Mouse (Mus musculus) heart, embryonic 13.5 days (tissue): ENCODE results near the gene Cdon. TPM values are rescaled to one million over a fixed set of nuclear protein-coding genes. Genes with fewer than 3 reads are reported as not detected.
A peak's percentile ranks its signal among the peaks of the same experiment; 100 is the strongest.

ENCODE experiments used
- ATAC-seq: fragments of 200-750 bp; cut with Nextera tagmentation; 2 replicates; pipeline ENCODE4 v1.8.0; 2017; ENCODE audit warnings: moderate TSS enrichment; ENCODE audit not compliant: insufficient number of reproducible peaks, low FRiP score, low TSS enrichment; ENCODE audit errors: extremely low read depth
- H3K27ac ChIP-seq: fragments of 300-500 bp; sonication (generic); replicated peaks from 2 replicates; pipeline ENCODE4 v1.5.1; 2015; ENCODE audit warnings: moderate library complexity, mild to moderate bottlenecking, inconsistent platforms
- H3K27me3 ChIP-seq: fragments of 300-500 bp; sonication (generic); replicated peaks from 2 replicates; pipeline ENCODE4 v1.6.1; 2015; ENCODE audit warnings: mild to moderate bottlenecking, inconsistent platforms
- H3K36me3 ChIP-seq: fragments of 300-500 bp; sonication (generic); 2 replicates; pipeline ENCODE4 v1.6.1; 2015; ENCODE audit warnings: mild to moderate bottlenecking, inconsistent platforms
- H3K4me1 ChIP-seq: fragments of 300-500 bp; sonication (generic); 2 replicates; pipeline ENCODE4 v1.6.1; 2015; ENCODE audit warnings: inconsistent platforms
- H3K4me2 ChIP-seq: fragments of 300-500 bp; sonication (generic); 2 replicates; pipeline ENCODE4 v1.6.1; 2015; ENCODE audit warnings: inconsistent platforms, mild to moderate bottlenecking, moderate library complexity
- H3K4me3 ChIP-seq: fragments of 300-500 bp; sonication (generic); 2 replicates; pipeline ENCODE4 v1.5.1; 2015; ENCODE audit warnings: moderate library complexity, mild to moderate bottlenecking, inconsistent platforms
- H3K9ac ChIP-seq: fragments of 300-500 bp; sonication (generic); 2 replicates; pipeline ENCODE4 v1.6.1; 2015; ENCODE audit warnings: inconsistent platforms, mild to moderate bottlenecking, moderate library complexity
- H3K9me3 ChIP-seq: fragments of 300-500 bp; sonication (generic); 2 replicates; pipeline ENCODE4 v1.6.1; 2016; ENCODE audit warnings: inconsistent platforms
- WGBS: fragments of 180-500 bp; shearing (Covaris S2); methylation state at CpG from one replicate; pipeline ENCODE4 v1.1.7; 2015; ENCODE audit warnings: mixed read lengths; 5-methylcytosine and 5-hydroxymethylcytosine counted together
- polyA plus RNA-seq: library from polyadenylated mRNA; unstranded; fragments of >200 nt; fragmentation: Nextera tagmentation; extraction: Ambion mirVana; gene quantifications from 2 replicates; pipeline ENCODE4 v1.2.1, GENCODE M21; 2015

Gene Cdon
- polyA plus RNA-seq, 1 experiment from 2014 or later, result 5.0 TPM

GRCm38 (mm10) chr9:35523541-35523940, 102.6 kb downstream of the Cdon start:
- peak overlapping the region; percentile 69 for H3K27ac ChIP-seq
- ATAC-seq, result peak; percentile 51; the same call in 1 of the 2 replicates

GRCm38 (mm10) chr9:35523941-35524411, 103.0 kb downstream of the Cdon start:
- Histone ChIP-seq H3K27ac (peak overlapping the region; percentile 69), H3K4me3 (no peak overlapping the region), H3K27me3 (no peaks in the 10 kb centered on the region), H3K36me3 (no peaks in the 10 kb centered on the region), H3K9ac (no peak overlapping the region), H3K4me2 (peak overlapping the region; percentile 8), H3K4me1 (peaks cover 21% of the 10 kb centered on the region), H3K9me3 (no peaks in the 10 kb centered on the region)
- ATAC-seq, result no peak
- WGBS, result 18% methylated on average over 7 of the region's 7 CpGs

More at GRCm38 (mm10) chr9:35523541-35523940, 102.6 kb downstream of the Cdon start:
- peak overlapping the region; percentile 8; the same call in 1 of the 2 replicates for H3K4me2 ChIP-seq
- 38% methylated on average over 5 of the region's 5 CpGs for WGBS
- no peak overlapping the region for H3K9ac ChIP-seq
- no peaks in the 10 kb centered on the region for H3K9me3 ChIP-seq
- no peak overlapping the region for H3K4me3 ChIP-seq
- peaks cover 21% of the 10 kb centered on the region for H3K4me1 ChIP-seq
- no peaks in the 10 kb centered on the region for H3K27me3 ChIP-seq
- no peaks in the 10 kb centered on the region for H3K36me3 ChIP-seq

DNA sequence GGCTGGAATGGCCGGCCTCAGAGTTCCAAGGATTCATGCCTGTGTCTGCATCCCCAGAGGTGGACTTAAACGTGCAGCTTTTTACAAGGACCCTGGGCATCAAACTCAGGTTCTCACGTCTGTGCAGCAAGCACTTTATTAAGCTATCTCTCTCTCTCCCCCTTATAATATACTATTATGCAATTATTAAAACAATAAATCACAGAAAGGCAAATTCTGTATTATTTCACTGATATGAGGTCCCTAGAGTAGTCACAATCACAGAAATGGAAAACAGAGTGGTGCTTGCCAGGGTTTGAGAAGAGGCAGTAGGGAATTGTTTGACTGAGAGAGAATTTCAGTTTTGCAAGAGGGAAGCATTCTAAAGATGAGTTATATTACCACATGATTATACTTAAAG, 108.2 kb downstream of the Cdon start:
- ATAC-seq, result no peak
- no peak overlapping the region for H3K4me2 ChIP-seq
- H3K9me3 ChIP-seq, result no peaks in the 10 kb centered on the region
- peaks cover 11% of the 10 kb centered on the region for H3K4me1 ChIP-seq
- H3K27me3 ChIP-seq, result no peaks in the 10 kb centered on the region
- 66% methylated on average over 3 of the region's 3 CpGs for WGBS
- no peak overlapping the region for H3K9ac ChIP-seq
- H3K27ac ChIP-seq, result peak overlapping the region; percentile 66; the same call in 1 of the 2 replicates
- no peak overlapping the region for H3K4me3 ChIP-seq
- H3K36me3 ChIP-seq, result no peaks in the 10 kb centered on the region

DNA sequence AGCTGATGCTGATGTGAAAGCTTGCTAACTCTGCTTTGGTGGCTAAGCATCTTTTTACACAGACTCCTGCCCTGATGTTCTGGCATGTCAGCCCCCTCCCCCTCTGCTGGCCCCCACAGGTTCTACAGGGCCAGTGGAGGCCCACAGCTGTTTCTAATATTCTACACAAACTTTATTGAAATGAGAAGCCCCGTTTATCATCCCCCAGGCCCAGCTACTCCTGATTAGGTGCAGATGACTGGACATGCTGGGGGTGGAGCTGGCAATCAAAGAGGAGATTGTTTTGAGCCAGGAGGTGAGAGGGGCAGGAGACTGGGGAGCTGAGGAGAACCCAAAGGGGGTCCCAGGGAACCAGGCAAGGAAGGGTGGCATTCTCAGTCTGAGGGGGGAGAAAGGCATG, 108.9 kb downstream of the Cdon start:
- H3K36me3 ChIP-seq, result no peaks in the 10 kb centered on the region
- no peak overlapping the region for H3K4me3 ChIP-seq
- peaks cover 5% of the 10 kb centered on the region for H3K4me1 ChIP-seq
- H3K9ac ChIP-seq, result no peak overlapping the region
- no peaks in the 10 kb centered on the region for H3K9me3 ChIP-seq
- no peaks in the 10 kb centered on the region for H3K27me3 ChIP-seq
- no peak for ATAC-seq
- no peak overlapping the region for H3K4me2 ChIP-seq
- H3K27ac ChIP-seq, result peak overlapping the region; percentile 59
- whole genome bisulfite sequencing, result 25% methylated on average over 1 of the region's 1 CpGs

- no peak overlapping the region for H3K4me2 ChIP-seq
- no peaks in the 10 kb centered on the region for H3K27me3 ChIP-seq
- H3K27ac ChIP-seq, result no peak overlapping the region; the same call in 1 of the 2 replicates
- H3K36me3 ChIP-seq, result no peaks in the 10 kb centered on the region
- H3K4me3 ChIP-seq, result no peak overlapping the region
- peaks cover 21% of the 10 kb centered on the region for H3K4me1 ChIP-seq
- no peaks in the 10 kb centered on the region for H3K9me3 ChIP-seq
- H3K9ac ChIP-seq, result no peak overlapping the region
- WGBS, result 60% methylated on average over 9 of the region's 9 CpGs
- no peak for ATAC-seq
Observed at GRCm38 (mm10) chr9:35533266-35533665, 112.3 kb downstream of the Cdon start.

DNA sequence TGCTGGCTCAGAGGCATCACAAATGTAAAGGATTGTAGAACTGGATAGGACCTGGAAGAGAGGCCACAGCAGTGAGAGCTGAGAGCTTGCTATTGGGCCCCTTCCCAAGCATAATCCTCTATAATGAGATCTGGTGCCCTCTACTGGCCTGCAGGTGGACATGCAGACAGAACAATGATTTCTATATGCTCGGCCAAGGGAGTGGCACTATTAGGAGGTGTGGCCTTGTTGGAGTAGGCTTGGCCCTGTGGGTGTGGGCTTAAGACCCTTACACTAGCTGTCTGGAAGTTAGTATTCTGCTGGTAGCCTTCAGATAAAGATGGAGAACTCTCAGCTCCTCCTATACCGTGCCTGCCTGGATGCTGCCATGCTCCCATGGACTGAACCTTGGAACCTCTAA, 114.2 kb downstream of the Cdon start:
- no peaks in the 10 kb centered on the region for H3K9me3 ChIP-seq
- peaks cover 24% of the 10 kb centered on the region for H3K4me1 ChIP-seq
- no peak overlapping the region for H3K4me2 ChIP-seq
- whole genome bisulfite sequencing, result 5% methylated on average over 2 of the region's 2 CpGs
- no peak for ATAC-seq
- H3K27me3 ChIP-seq, result no peaks in the 10 kb centered on the region
- no peak overlapping the region for H3K9ac ChIP-seq
- no peaks in the 10 kb centered on the region for H3K36me3 ChIP-seq
- no peak overlapping the region for H3K4me3 ChIP-seq
- no peak overlapping the region for H3K27ac ChIP-seq

DNA sequence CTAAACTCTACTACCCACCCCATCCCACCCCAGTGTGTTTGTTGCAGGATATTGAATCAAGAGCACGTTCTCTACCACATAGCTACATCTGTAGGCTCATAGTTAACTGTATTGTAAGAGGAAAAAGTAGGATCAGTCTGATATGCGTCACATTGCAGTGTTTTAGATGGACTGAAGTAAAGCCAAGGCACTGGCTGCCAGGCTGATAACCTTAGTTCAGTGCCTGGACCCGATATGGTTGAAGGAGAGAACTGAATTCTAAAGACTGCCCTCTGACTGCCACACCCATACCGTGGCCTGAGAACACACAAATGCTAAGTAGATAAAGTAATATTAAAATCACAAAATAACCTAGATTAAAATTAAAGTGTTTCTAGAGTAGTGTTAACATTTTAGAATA, 114.9 kb downstream of the Cdon start:
- H3K9me3 ChIP-seq, result no peaks in the 10 kb centered on the region
- 61% methylated on average over 4 of the region's 4 CpGs for WGBS
- H3K4me1 ChIP-seq, result peaks cover 24% of the 10 kb centered on the region
- no peaks in the 10 kb centered on the region for H3K36me3 ChIP-seq
- no peak overlapping the region for H3K4me3 ChIP-seq
- no peak overlapping the region for H3K9ac ChIP-seq
- H3K27me3 ChIP-seq, result no peaks in the 10 kb centered on the region
- no peak for ATAC-seq
- no peak overlapping the region for H3K27ac ChIP-seq
- H3K4me2 ChIP-seq, result no peak overlapping the region

DNA sequence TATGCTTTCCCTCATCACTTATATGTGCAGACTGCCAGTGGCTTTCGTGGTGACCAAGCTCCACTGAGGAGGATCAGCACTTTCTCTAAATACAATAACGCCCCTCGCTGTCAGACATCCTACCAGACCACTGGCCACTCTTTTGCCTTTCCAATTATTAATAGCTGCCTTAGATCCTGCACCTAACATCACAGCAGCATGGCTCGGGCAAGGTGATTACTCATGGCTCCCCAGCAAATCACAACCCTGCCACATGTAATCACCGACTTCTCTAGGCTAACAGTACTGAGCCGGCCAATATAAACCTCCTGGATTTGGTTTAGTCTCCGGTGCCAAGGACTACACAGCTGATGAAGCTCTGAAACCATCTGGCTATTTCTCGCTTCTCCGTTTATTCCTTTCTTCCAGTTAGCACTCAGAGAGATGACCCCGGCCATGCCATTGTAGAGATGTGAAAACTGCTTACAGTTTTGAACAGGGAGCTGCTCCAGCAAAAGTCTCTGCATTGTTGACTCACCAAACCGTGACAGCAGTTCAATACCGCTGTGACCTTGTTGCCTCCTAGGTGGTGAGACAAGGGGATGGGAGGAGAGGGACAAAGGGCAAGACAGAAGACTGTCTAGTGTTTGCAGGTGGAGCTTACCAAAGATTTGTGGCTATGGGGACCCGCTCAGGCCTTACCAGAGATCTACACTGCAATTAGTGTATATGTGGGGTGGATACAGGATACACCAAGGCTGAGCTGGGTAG, 118.2 kb downstream of the Cdon start:
- Histone ChIP-seq H3K27ac (no peak overlapping the region), H3K9ac (no peak overlapping the region), H3K36me3 (no peaks in the 10 kb centered on the region), H3K4me1 (peaks cover 24% of the 10 kb centered on the region), H3K27me3 (no peaks in the 10 kb centered on the region), H3K4me3 (no peak overlapping the region), H3K4me2 (no peak overlapping the region), H3K9me3 (no peaks in the 10 kb centered on the region)
- WGBS, result 72% methylated on average over 13 of the region's 13 CpGs
- ATAC-seq, result no peak

DNA sequence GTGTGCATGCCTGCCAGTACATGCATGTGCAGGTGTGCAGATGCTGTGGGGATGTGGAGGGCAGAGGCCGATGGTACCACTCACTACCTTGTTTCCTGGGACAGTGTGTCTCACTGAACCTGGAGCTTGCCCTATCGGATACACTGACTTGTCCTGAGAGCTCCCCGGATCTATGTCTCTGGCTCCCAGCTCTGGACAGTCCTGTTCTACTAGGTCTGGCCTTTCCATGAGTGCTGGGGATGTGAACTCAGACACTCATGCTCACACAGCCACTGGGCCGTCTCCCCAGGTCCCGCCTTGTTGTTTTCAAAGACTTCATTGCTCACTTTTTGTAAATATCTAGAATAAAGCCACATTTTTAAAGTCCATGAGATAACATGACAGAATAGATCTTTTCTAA, 120.1 kb downstream of the Cdon start:
- Histone ChIP-seq H3K36me3 (no peaks in the 10 kb centered on the region), H3K4me3 (no peak overlapping the region), H3K27ac (no peak overlapping the region), H3K9me3 (no peaks in the 10 kb centered on the region), H3K9ac (no peak overlapping the region), H3K4me1 (peaks cover 20% of the 10 kb centered on the region), H3K27me3 (no peaks in the 10 kb centered on the region), H3K4me2 (no peak overlapping the region)
- WGBS, result 79% methylated on average over 5 of the region's 5 CpGs
- ATAC-seq, result no peak

GRCm38 (mm10) chr9:35541488-35541887, 120.6 kb downstream of the Cdon start:
- H3K4me2 ChIP-seq, result no peak overlapping the region

DNA sequence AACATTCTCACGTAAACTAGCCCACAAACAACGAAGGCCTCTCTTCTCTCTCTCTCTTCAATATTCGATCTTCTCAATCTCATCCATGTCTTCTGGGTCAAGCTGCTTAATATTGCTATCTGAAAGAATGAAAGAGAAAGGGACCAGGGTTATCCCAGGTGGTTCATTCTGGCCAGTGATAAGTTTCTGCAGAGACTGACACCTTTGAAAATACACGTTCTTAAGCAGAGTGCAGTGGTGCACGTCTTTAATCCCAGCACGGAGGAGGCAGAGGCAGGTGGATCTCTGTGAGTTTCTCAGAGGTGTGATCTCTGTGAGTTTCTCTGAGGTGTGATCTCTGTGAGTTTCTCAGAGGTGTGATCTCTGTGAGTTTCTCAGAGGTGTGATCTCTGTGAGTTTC, 121.0 kb downstream of the Cdon start:
- ATAC-seq, result no peak
- peaks cover 20% of the 10 kb centered on the region for H3K4me1 ChIP-seq
- no peaks in the 10 kb centered on the region for H3K36me3 ChIP-seq
- no peak overlapping the region for H3K27ac ChIP-seq
- H3K4me3 ChIP-seq, result no peak overlapping the region
- WGBS, result 55% methylated on average over 6 of the region's 6 CpGs
- no peaks in the 10 kb centered on the region for H3K27me3 ChIP-seq
- no peaks in the 10 kb centered on the region for H3K9me3 ChIP-seq
- H3K9ac ChIP-seq, result no peak overlapping the region
- no peak overlapping the region for H3K4me2 ChIP-seq

More at GRCm38 (mm10) chr9:35541488-35541887, 120.6 kb downstream of the Cdon start:
- Histone ChIP-seq H3K4me1 (peaks cover 20% of the 10 kb centered on the region), H3K27ac (no peak overlapping the region), H3K9me3 (no peaks in the 10 kb centered on the region), H3K9ac (no peak overlapping the region), H3K4me3 (no peak overlapping the region), H3K36me3 (no peaks in the 10 kb centered on the region), H3K27me3 (no peaks in the 10 kb centered on the region)
- WGBS, result 10% methylated on average over 6 of the region's 6 CpGs
- ATAC-seq, result no peak
